Mouse (Mus musculus): Measurements from ENCODE around the gene Myt1l.

DNA sequence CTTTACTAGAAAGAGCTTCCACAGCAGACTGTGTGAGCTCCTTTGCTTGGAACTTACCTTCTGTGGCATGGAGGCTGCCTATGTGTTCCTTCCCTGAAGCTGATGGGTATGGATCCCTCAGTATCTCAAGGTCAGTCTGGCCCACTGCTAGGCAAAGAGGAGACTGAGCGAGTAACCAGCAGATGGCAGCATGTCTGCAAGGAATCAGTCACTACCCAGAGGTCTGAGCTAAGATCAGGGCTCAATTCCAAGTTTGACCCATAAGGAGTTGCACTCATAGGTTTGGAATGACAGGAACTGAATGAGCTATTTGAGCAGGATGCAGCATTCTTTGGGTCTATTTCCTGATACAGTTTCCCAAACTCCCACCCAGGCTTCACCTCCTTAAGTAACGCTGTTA lies 378.9 kb downstream of the Myt1l start:
- TF ChIP-seq EP300 (IDR thresholded peaks at IDR 0.05; ENCODE audit: low read depth) (no peak), CTCF (IDR thresholded peaks at IDR 0.05; ENCODE audit: low read depth) (peak; percentile 89)

Data from heart, postnatal 0 days (tissue).